Mouse (Mus musculus): ENCODE measurements around the gene St14.
"Not testable (repeated sequence)": the region's sequence is repeated elsewhere in the genome, so short reads cannot be mapped to it uniquely, and the experiment has no call there.

The St14 gene

DNA sequence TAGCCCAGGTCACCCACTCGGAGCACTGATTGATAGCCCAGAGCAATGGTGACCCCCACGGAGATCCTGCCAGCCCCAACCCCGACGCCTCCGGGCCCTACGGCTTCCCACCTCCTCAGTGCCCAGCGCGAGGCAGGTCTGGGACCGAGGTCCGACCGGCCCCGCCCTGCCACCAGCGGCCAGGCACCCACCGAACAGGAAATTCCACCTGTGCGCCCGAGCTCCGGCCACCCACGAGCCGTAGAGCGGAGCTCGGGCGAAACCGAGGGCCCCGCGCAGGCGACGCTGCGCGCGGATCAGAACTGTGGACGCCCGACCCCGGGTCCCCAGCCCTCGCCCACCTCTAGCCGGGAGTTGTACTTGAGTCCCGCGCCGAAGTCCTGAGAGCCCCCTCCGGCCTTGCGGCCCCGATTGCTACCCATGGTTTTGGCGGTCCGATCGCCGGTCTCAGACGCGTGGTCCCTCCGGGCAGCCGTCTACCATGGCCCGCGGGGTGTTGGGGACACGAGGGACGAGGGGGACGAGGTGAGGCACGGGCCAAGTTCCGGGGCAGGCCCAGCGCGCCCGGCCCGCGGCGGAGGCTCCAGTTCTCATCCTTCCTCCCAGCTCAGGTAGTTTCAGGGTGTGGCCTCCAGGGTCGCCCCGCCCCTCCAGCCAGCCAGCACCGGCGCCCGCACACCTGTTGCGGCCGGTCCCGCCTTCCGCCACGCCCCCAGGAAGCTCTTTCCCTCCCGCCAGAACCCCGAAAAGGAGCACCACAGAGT lies at the start of gene St14:
St14 (minus strand) TSS at position 649 of the 764 bp plus-strand sequence.
- CTCF ChIA-PET: interaction anchor here (0.7 to 0.8 kb wide), 2 partner anchors 22 to 126 kb away, joined by 3 read pairs; no protein-coding TSS in a partner anchor

DNA sequence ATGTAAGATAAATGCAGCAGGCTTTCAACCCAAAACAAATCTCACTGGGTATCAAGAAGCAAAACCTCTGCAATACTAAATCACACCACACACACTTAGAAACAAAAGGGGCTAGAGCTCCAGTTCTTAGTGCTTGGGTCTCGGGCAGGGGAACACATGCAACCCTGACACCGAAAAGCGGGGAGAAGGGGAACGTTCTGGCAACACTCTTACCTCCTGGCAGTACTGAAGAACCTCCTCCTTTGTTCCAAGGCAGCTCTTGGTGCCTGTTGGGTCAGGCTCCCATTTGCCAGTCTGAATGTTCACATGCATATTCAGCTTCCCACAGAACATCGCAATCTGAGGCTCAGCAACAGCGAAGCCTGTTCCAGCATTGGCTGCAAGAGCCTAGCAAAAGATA lies 46.0 kb upstream of the St14 start:
- CTCF ChIA-PET: no interaction called here

DNA sequence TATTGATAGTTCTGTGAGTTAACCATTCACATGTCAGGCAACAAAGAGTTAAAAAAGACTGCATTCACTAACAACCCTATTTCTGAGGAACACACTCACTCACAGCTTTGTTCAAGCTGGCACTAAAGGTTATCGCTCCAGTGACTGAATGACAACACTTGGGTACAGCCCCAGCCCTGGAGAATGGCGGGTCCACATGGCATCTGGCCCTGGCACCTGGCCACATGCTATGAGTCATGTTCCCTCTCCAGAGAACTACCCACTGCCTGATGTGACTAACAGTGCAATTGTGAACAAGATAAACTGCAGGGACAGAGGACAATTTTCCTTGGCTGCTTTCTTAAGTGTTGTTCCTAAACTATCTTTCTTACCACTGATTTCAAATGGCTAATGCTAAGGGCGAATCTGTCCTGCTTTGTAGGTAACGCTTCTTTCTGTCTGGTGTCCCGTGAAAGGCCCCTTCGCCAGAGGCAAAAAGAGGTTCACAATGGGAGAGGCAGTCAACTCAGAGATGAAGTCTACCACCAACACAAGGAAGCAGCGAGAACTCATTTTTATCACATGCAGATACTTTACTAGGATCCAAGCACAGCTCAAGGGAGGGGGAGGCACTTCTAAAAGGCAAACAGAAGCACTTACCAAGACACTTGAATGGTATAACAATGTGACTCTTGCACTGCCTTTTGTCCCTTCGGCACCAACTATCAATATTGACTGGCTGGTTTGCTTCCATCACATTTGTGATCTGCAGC lies 44.9 kb upstream of the St14 start:
- CTCF ChIA-PET: no interaction called here

DNA sequence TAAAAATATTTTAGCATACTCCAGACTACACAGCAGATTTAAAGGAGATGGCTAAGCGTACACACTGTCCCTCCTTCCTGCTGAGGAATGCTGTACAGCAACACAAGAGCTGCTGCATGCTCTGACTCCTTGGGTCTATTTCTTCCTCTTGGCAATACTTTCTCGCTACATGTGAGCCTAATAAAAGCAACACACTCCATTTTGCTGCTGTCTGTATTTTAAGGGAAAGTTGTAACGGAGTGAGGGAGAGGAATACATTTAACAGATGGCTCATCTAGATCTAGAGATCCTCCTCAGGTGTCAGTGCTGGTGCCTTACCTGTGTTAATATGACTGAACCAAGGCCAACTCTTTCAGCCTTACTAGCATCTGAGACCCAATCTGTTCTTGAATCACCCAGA lies 44.3 kb upstream of the St14 start:
- CTCF ChIA-PET: no interaction called here

DNA sequence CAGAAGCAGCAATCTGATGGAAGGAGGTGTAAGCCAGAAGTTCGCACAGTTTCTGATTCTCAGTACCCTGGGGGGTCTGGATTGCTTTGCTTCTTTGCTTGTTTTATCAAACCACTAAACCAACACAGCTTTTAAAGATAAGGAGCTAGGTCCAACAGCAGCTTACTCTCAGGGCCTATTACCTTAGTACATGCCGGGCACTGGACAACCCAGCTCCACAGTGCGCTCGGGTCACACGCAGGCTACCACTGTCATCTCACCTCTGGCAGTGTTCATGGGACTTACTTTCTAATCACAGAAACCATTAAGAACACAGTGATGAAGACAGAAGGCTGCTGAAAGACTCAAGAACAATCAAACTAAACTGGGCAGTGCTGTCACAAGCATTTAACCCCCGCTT lies 43.7 kb upstream of the St14 start:
- CTCF ChIA-PET: no interaction called here

DNA sequence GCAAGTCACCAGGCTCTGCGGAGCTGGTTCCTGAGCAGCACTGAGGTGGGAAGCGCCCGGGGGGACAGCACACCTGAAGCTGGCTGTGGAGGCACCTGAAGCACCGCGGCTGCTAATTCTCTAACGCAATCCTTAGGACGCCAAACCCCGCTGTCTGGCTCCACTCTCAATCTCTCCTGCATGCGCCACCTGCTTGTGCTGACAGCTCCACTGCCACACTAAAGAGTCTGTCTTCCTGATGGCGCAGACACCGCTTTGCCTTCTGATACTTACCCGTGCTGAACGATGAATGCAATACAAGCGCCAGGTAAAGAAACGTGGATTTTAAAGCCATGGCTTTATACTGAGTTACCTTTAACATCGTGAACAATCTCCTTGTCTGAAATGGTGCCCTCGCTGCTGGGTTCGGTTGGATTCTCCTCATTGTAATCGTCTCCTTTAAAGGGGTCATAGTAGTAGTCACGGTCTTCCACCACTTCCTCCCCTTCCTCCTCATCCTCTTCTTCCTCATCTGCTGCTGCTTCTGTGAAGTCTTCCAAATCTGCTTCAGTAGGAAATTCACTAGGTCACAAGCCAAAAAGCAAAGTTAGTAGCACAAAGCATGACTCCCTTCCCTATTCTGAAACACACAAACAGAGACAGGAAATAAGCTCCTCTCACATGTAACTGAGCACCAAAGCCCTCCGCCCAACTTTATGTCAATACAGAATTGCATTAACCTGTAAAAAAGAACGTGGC lies 36.9 kb upstream of the St14 start:
- CTCF ChIA-PET: no interaction called here

DNA sequence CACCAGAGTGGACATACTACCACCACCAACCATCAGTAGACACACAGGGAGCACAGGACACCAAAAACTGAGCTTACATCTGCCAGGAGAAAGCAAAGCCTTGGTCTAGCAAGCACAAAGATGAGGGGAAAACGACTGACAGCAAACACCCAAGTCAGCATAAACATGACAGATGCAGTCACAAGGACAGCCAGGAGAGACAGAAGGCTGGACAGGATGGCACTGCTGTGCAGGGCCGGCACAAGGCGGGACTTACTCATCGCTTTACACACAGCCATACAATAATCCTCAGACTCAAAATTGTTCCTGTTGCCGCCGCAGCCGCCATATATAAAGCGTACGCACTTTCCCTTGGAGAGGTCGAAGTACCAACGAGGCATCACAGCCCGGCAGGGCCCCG lies 35.7 kb upstream of the St14 start:
- CTCF ChIA-PET: no interaction called here

DNA sequence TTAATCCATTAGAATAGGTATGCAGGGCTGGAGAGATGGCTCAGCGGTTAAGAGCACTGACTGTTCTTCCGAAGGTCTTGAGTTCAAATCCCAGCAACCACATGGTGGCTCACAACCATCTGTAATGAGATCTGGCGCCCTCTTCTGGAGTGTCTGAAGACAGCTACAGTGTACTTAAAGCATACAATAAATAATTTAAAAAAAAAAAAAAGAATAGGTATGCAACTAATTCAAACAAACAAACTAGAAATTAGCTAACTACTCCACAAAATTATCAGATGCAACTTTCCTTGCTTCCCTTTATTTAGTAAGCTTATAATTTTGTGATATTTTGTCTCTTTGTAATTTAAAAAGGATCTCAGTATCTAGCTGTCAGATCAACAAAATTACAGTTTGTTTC lies 33.9 kb upstream of the St14 start:
- CTCF ChIA-PET: not testable (repeated sequence)

DNA sequence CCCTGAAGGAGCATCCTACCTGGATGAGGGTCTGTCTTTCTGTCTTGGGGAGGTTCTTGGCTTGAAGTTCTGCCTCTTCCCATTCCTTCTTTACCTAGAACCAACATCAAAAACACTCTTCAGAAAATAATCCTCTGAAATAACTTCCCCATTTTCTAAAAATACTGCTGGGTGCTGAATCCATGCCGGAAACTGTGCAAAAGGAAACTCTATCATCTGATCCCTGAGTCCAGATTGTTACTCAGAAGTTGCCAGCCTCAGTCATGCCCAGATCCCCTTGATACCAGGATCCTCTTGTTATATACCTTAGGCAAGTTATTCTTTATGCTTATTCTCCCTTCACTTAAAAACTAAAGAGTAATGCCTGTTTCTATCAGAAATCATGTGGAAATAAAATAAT lies 31.7 kb upstream of the St14 start:
- CTCF ChIA-PET: no interaction called here

DNA sequence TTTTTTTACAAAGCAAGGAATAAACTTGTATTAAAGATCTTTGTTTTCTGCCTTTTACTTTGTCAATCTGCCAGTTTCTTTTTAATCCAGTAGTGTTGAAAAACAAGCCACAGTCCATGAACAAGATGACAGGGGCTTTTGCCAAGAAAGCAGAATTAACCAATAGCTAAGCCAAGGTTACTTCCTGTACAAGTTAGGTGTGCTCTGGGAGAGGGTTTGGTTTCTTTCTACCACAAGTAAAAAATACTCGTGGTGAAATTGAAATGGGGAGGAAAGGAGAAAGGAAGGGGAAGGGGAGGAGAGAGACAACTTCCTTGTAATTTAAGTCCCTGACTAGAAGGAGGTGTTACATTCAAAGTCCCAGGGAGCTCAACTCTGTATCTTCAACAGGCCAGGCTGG lies 31.3 kb upstream of the St14 start:
- CTCF ChIA-PET: no interaction called here

DNA sequence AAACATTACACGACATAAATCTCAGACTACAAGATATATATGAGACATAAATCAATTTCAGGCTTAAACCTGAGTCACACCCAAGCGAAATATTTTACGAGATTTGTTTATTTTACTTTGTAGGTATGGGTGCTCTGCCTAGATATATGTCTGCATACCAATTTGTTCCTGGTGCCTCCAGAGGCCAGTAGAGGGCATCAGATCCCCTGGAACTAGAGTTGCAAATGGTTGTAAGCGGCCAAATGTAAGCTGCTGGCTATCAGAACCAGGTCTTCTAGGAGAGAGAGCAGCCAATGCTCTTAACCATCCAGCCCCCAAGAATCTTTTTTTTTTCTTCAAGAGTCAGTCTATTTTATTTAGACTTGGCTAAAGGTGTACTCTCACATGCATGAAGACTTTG lies 28.3 kb upstream of the St14 start:
- CTCF ChIA-PET: interaction anchor here (0.6 kb wide), 1 partner anchor 190 kb away, joined by 4 read pairs; no protein-coding TSS in a partner anchor

DNA sequence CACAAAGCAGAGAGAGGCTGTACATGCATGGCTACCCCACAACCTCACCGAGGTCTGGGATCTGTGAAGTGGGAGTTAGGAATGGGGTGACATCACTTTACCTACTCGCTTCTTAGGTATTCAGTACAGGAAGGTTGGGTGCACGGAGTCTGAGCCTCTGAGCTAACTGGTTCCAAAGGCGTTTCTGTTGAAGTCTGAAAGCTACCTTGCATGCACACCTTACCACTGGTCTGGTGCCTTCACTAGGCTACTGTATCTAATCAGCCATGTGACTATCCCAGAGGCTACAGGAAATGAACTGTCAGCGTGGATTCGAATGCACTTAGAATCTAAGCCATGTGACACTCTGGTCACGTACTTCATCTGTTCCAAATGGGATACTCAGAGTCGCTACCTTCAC lies 24.9 kb upstream of the St14 start:
- CTCF ChIA-PET: no interaction called here

DNA sequence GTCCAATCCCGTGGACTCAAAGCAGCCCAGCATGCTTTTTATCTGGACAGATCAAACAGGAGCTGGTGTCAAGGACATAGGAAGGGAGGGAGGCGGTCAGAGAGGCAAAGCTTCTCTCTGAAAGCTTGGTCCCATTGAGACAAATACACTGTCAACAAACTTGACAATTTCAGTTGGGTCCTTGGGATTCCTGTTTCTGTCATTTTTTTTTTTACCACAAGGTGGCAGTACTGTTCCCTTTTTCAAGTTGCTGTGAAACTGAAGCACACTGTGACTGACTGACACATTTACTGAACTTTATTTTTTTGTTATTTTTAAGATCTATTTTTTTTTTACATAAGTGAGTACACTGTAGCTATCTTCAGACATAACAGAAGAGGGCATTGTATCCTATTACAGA lies 19.4 kb upstream of the St14 start:
- CTCF ChIA-PET: interaction anchor here (0.6 kb wide), 1 partner anchor 392 kb away, joined by 8 read pairs; no protein-coding TSS in a partner anchor

DNA sequence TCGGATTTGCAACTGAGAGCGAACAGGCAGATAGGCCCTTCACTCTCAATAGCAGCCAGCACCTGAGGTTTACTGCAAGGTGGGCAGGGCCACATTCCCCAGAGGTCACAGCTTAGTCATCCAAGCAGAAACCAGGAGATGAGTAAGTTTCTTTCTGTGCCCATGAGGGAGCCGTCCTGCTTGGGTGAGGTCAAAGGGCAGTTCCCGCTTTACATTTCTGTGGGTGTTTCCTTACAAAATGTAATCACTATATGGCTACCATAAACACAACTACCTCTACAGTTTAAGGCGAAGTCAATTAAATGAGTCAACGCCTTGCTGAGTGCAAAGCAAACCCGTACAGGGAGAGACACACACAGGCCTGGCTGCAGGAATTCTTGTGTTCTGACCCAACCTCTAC lies 16.5 kb upstream of the St14 start:
- CTCF ChIA-PET: no interaction called here

DNA sequence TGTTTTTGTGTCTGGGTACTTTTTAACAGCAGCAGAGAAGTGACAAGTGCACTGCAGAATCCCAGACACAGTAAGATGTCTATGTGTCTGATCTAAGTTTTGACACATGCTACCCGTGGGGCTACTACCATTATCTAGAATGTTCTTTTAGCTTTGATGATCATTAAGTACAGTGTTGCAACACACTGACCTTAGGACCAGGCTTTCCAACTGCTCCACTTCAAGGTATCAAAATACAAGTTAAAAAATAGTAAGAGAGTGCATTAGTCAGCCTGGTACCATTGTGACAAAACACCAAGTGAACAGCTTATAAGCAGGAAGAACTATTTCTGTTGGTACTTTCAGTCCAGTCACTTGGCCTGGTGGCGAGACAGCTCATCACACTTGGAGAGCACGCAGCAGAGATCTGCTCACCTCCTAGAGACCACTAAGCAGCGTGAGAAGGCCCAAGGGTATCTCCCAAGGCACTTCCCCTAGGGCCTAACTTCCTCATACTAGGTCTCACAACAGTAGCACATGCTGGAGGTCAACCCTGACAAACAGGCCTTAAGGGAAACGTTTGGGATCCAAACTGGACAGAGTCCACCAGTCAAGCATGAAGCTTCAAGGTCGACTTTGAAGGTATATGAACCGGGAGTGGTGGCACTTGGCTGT lies 13.7 kb upstream of the St14 start:
- CTCF ChIA-PET: interaction anchor here (0.6 kb wide), 1 partner anchor 204 kb away, joined by 7 read pairs; no protein-coding TSS in a partner anchor

DNA sequence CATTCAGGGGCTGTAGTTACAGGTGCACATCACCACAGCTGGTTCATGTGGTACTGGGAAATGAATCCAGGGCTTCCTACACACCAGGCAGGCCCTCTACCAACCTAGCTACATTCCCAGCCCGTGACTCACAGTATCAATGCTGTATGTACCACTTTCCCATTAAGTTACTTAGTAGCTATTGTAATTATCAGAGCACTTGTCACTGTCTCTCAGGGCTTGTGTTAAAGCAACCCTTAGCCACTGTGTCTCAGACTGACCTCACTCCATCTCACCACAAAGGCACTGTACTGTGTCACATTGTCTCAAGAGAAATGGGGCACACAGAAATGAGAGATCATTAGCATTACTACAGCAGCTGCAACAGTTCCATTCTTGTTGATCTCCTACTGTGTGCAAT lies 11.3 kb upstream of the St14 start:
- CTCF ChIA-PET: no interaction called here

DNA sequence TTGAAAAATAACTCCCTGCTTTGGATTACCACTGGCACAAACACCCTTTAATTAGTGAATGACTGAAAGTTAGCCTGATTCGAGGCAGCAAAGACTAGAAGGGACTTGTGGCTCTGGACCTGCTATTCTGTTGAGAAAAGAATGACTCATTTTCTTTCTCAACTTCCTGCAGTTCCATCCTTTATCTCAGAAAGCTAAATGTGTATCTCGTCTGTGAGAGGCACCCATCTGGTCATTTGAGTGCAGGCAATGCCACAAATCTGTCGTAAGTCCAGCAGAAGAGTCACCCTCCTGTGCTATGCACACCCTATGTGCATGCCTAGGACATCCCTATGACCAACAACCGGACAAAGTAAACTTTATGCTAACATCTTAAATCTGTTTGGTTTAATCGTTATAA lies 1.5 kb upstream of the St14 start:
- CTCF ChIA-PET: no interaction called here

DNA sequence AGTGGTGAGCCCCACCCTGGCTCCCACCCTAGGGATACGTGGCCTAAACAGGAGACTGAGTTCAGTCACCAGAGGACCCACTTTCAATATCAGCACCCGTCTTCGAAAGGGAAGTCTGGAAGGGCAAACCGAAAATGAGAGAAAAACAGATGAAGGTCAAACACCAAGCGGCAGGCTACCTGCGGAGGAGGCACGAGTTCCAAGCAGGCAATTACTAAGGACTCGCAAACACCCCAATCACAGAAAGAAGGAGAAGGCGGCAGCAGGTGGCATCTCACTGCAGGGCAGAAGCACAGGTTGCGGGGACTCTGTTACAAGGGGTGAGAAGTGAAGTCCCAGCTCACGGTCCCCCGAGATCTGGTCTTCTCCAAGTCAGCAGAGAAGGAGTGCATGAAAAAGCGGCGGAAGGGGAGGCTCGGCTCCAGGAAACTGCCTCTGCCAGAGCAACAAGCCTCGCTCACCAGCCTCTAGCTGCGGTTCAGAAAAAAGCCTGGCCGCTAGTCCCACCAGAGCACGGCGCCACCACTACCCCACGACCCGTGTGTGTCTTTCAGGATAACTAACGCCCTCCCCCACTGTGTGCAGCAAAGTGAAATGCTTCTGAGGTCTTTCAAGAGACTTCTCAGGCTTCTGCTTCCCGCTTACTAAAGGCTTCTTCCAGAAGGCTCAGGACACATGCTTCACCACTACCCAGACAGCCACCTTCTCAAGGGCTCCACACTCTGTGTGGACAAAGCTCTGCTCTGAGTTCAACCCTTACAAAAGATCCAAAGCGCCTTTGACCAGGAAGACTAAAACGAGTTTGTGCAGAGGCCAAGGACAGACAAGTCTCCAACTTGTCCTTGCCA lies 1.1 kb downstream of the St14 start:
- CTCF ChIA-PET: interaction anchor here (0.7 kb wide), 1 partner anchor 22 kb away, joined by 3 read pairs; no protein-coding TSS in a partner anchor

DNA sequence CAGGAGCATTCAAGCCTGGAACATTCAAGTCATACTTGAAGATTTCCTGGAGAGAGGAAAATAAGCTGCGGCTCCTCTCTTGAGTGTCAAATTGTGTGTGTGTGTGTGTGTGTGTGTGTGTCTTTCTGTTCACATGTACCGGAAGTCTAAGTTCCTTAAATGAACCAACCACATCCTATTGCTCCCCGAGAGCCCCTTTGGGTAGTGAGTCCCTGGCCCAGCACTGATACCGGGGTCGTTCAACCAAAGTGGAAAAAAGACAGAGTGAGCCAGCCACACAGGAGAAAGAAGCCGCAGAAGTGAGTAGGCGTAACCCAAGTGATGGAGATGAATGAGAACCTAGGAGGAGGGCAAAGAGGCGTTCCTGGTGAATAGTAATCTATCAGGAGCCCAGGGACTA lies 1.7 kb downstream of the St14 start:
- CTCF ChIA-PET: no interaction called here

DNA sequence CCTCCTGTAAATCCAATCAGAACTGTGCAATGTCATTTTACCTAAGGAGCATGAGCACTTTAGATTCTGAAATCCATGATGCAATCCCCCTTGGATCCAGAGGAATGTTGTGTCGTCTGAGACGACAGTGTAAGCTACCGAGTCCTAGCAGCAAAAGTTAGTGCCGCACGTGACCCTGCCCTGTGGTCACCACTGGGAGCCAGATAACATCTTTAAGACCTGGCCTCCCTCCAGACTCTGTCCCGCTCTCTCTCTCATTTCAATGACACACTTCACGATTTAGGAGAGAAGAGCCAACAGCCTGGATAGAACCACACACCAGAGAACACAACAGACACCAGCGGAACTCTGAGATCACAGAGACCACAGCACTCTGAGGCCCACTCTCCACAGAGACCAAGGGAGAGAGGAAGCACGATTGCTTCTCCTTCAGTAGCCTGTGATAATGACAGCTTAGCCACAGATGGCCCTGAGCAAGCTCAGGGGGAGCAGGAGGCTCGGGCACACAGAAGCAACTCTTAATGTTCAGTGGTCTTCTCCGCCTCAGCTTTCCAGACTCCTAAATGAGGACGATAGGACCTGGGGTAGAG lies 3.7 kb downstream of the St14 start:
- CTCF ChIA-PET: no interaction called here

DNA sequence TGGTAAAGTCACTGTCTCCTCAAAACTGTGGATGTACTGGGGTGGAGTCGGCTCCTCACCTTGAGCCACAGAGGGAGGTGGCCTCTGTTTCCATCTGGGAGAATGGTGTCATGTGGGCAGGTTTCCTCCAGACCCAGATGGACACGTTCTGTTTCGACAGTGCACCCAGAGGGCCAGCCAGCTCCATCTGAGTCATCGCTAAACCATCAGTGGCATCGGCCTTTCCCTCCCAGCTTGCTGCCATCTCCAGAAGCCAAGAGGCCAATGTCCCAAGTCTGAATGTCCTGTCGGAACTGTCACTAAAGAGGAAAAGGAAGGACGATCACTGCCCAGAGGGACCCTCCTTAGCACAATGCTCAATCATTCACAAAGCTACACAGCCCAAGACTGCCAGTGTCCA lies 5.6 kb downstream of the St14 start:
- CTCF ChIA-PET: no interaction called here

Measured in spleen, embryonic (tissue).